Mouse (Mus musculus) heart, postnatal 14 days (tissue): Measurements from ENCODE around the gene 1700016C15Rik. TPM values are rescaled to one million over a fixed set of nuclear protein-coding genes. Genes with fewer than 3 reads are reported as not detected.

Source experiments
- DNase-seq, 2 experiments: peaks; one replicate each; pipeline ENCODE4 v3.0.0; 2021 to 2022
- intact Hi-C: fragments of 180-260 bp; cut with DNase I; formaldehyde crosslinking; loops from one replicate; pipeline ENCODE4 v1.15.1; 2025
- total RNA-seq, 2 experiments: library from RNA; stranded (reverse); gene quantifications; 2 replicates each; pipeline ENCODE4 v1.2.3; 2021

1700016C15Rik gene
- total RNA-seq, 2 experiments from 2014 or later: not detected

DNA sequence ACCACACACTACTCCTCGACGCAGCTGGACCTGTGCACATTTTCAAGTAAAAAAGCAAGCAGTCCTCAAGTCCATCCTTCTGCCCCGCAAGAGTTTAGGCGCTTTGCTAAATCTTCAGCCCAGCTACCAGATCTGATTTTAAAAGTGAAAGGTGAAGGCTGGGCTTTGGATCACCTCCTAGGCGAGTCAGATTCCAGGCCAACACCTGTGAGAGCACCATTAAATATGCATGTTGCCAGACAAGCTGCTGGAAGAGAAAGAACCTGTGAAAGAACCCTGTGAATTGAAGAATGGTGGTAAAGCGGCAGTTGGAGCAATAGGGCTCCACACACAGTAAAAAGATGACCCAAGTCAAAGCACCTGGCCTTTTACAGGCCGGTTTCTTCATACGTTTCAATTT is 65.3 kb downstream of the 1700016C15Rik start:
- intact Hi-C loops: loop anchor here (10.0 kb wide), 2 partner anchors 520 to 540 kb away; partner anchors contain the start of genes Akt3 and Cox20
- DNase-seq: no peak

DNA sequence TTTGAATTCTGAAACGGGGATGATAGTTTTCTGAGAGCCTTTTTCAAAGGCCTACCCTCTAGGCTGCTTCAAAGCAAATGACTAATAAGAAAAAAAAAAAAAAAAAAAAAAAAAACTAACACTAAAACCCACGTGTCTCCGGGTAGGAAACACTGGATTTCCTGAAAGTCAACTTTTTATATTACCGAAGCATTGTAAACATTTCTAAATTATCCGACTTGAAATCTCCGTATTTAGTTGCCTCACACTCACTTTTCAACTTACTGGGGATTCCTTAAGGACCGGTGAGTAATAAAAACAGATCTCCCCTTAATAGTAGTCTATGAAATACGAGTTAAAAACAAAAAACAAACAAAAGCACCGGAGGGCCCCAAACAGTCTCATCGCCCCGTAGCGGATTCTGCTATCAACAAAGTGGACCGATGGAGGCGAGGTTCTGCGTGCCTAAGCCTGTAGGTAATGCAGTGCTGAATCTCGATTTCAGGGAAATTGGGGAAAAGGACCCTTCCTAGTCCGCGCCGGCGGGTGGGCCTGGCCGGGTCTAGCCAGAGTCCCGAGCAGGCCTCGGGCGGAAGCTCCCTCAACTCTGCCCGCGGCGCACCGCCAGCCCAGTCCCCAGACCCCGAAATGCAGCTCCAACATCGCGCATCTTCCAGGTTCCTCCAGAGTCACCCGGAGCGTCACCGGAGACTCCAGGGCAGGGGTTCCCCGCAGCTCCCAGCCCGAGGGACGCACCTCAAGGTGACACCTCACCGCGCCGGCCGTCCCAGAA is 66.0 kb downstream of the 1700016C15Rik start:
- intact Hi-C loops: loop anchor here (10.0 kb wide), 2 partner anchors 519 to 541 kb away; partner anchors contain the start of genes Akt3 and Cox20

DNA sequence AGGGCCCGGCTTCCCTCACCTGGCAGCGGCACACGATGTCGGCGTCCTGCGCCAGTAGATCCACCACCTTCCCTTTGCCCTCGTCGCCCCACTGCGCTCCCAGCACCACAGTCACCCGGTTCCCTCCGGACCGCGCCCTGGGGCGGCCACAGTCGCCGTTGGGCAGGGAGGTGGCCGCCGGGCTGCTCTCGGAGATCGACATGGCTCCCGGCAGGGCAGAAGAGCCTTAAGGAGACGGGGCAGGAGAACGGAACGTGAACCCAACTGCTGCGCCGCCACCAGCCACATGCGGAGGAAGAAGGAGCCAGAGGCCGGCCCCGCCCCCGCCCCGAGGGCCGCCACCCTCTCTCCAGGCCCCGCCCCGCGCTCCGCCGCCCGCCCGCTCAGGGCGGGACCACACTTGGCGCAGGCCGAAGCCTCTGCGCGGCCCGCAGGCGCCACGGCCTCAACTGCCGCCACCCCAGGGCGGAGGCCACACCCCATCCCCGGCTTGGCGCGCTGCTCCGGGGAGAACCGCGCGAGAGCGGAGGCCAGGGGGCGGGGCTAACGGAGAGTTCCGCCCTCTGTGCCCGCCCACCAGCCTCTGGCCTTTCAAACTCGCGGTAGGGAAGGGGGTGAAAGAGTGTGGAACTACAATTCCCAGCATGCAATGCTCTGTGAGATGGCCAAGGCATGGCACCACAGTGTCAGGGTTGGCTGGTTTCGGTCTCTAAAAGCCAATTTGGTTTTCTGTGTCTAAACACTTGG is 66.8 kb downstream of the 1700016C15Rik start, which contains the start of gene Adss:
Gene Adss (minus strand): TSS at position 319 of the 747 bp plus-strand sequence.
- intact Hi-C loops: loop anchor here (10.0 kb wide), 2 partner anchors 518 to 542 kb away; partner anchors contain the start of genes Akt3 and Cox20
- DNase-seq: peak; percentile 100

More for the DNA sequence above, 66.0 kb downstream of the 1700016C15Rik start:
- DNase-seq: peak; percentile 61 to 64

DNA sequence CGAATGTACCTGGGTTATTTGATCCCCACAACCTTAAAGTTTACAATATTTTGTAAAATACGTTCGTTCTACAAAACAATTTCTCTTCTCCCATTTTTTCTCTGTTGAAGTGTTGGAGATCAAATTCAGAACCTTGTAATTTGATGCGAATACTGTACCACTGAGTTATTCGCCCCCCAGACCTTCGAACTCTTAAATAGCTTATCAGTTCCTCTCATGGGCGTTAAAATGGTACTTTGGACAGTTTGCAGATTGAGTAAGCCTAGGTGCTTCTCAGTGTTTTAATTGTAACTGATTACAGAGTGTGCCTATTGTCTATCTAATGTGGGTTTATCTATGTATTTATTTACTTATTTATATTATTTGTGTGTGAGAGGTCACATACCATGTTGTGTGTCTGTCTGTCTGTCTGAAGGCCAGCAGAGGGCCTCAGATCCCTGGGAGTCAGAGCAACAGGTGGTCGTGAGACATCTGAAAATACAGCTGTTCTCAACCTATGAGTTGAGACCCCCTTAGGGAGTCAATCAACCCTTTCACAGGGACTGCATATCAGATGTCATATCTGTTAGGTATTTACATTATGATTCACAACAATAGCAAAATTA is 67.6 kb downstream of the 1700016C15Rik start:
- intact Hi-C loops: loop anchor here (10.0 kb wide), 2 partner anchors 518 to 542 kb away; partner anchors contain the start of genes Akt3 and Cox20
- DNase-seq: no peak

Other genes with a start within 250 kb of the 1700016C15Rik start
- gene Adss, start 66.7 kb downstream of the 1700016C15Rik start, total RNA-seq: 10 to 100 TPM; 11.8 to 12.9 TPM